Mouse (Mus musculus) layer of hippocampus, adult 8-10 months (tissue): ENCODE measurements around the gene Pdk2. TPM values are rescaled to one million over a fixed set of nuclear protein-coding genes. Genes with fewer than 3 reads are reported as not detected.
A peak's percentile ranks its signal among the peaks of the same experiment; 100 is the strongest.

Experiments
- DNase-seq, 2 experiments: peaks; one replicate each; pipeline ENCODE4 v3.0.0; 2022; ENCODE audit warnings: low spot score in 2 of 2
- total RNA-seq, 4 experiments: library from RNA; stranded (reverse); gene quantifications; 2 replicates each; pipeline ENCODE4 v1.2.4; 2022

The Pdk2 gene
- total RNA-seq, 4 experiments from 2014 or later, result 116 to 134 (median 123) TPM

GRCm38 (mm10) chr11:94988780-94989561 lies 52.2 kb downstream of the Pdk2 start:
- DNase-seq, result peak in 1 of 2 experiments; percentile 50

- DNase-seq, result peak in 1 of 2 experiments; percentile 18
Measured at GRCm38 (mm10) chr11:94987851-94988250, 53.3 kb downstream of the Pdk2 start.

- DNase-seq, result no peak
Measured at GRCm38 (mm10) chr11:94987341-94987740, 53.8 kb downstream of the Pdk2 start.

GRCm38 (mm10) chr11:94986435-94986834 lies 54.7 kb downstream of the Pdk2 start:
- DNase-seq, result no peak

GRCm38 (mm10) chr11:94985822-94986221 lies 55.3 kb downstream of the Pdk2 start:
- DNase-seq, result no peak

GRCm38 (mm10) chr11:94985140-94985539 lies 56.0 kb downstream of the Pdk2 start:
- DNase-seq, result no peak

GRCm38 (mm10) chr11:94979462-94980179 lies 61.5 kb downstream of the Pdk2 start:
- no peak for DNase-seq

- peak; percentile 97 for DNase-seq
Measured at GRCm38 (mm10) chr11:94978947-94979346, 62.2 kb downstream of the Pdk2 start.

- no peak for DNase-seq
Measured at GRCm38 (mm10) chr11:94978178-94978915, 62.8 kb downstream of the Pdk2 start.

Other genes starting within 250 kb of the Pdk2 start
- gene Col1a1, start 105.1 kb downstream of the Pdk2 start, total RNA-seq, result 1 to 10 TPM; 6.6 to 7.8 (median 7.3) TPM
- gene Hils1, start 73.8 kb downstream of the Pdk2 start, total RNA-seq, result not detected
- under 1 TPM in 2 of 4 experiments, not detected in 2; 0.23 to 0.56 TPM for gene Sgca, start 65.0 kb downstream of the Pdk2 start, total RNA-seq
- gene Ppp1r9b, start 50.3 kb downstream of the Pdk2 start, total RNA-seq, result 100 to 1,000 TPM; 819 to 832 (median 829) TPM
- gene Samd14, start 31.5 kb downstream of the Pdk2 start, total RNA-seq, result 10 to 100 TPM; 33.9 to 40.0 (median 36.4) TPM
- gene Itga3, start 35.4 kb upstream of the Pdk2 start, total RNA-seq, result 10 to 100 TPM; 15.0 to 19.9 (median 17.0) TPM
- under 1 TPM in 1 of 4 experiments, not detected in 3; 0.12 TPM for gene Dlx3, start 78.8 kb upstream of the Pdk2 start, total RNA-seq
- gene Dlx4, start 104.9 kb upstream of the Pdk2 start, total RNA-seq, result under 1 TPM in 1 of 4 experiments, not detected in 3; 0.33 TPM
- gene Tac4, start 220.2 kb upstream of the Pdk2 start, total RNA-seq, result not detected